Mouse (Mus musculus): ENCODE results near the gene Fuk. TPM values are rescaled to one million over a fixed set of nuclear protein-coding genes. Genes with fewer than 3 reads are reported as not detected.
"Not testable (repeated sequence)": the region's sequence is repeated elsewhere in the genome, so short reads cannot be mapped to it uniquely, and the experiment has no call there.

The Fuk gene
- total RNA-seq, 2 experiments from 2014 or later: 18.8 to 18.9 TPM

DNA sequence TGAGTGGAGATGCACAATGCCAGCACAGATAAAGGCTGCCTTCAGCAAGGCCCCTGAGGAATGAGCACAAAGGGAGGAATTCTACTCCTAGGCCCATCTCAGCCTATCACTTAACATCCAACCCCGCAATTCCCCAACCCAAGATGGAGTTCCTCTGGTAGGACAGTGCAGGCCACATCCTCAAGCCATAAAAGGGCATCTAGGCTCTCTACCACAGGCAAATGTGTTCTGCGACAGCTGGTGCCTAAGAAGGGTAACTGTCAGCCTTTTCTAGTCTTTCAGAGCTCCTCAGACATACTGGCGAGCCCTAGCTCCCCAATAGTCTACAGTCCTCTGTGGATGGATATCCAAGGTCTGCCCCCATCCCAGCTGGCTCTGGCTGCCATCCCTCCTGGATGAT, 15.7 kb downstream of the Fuk start:
- DNase-seq (ENCODE audit: low spot score in 2 of 2): no peak

DNA sequence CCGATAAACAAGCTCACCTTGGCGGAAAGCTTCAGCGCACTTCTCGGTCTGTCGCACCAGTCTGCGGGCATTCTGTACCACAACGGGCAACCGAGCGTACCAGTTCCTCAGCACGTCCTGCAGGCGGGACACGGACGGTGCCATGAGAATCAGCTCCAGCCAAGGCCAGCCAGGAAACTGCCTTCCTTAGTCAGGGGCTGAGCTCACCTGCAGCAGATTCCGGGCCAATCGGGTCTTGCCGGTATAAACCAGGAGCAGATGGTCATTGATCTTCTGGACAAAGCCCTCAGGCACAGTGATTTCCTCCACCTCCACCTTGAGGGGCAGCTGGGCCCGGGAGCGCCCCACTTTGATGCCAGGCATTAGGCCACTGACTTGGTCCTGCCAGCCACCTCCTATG, 18.5 kb downstream of the Fuk start:
- no peak for DNase-seq (ENCODE audit: low spot score in 2 of 2)

DNA sequence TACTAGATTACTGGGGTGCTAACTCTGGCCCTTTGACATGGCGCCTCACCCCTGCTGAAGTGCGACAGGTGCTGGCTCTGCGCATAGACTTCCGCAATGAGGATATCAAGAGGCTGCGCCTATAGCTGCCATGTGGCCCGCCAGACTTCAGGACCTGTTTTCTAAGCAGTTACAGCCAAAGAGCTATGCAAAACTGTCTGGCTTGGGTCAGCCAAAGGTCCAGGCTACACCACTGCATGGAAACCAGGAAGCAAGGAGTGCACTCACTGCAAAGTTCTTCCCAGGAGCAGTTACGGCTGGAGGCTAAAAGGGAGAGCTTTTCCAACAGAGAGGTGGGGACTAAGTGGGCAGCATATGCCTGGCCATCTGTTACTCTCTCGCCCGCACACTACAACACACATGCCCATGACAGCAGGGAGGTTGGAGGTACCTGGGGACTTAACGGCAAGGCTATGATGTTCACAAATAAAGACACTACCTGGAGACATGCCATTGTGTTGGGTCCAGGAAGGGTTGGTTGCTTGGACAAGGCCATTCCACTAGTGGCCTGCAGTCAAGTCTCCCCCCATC, 20.5 kb downstream of the Fuk start:
- DNase-seq (ENCODE audit: low spot score in 2 of 2): peak; percentile 43 to 59

DNA sequence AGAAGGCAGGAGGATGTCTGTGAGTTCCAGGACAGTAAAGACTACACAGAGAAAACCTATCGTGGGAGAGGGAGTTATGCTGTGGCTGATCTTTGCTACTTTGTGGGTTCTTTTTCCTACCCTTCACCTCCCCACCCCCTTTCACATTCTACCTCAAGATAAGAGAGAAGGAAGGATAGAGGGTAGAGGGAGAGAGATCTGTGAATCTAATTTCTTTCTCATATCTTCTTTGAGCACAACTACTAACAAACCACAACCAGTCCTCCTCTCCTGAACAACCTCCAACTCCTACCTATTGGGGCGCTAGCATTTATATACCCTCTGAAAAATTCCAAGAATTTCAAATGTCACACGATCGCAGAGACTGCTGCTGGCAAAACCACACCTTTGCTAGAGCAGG, 24.4 kb downstream of the Fuk start:
- no peak for DNase-seq (ENCODE audit: low spot score in 2 of 2)

DNA sequence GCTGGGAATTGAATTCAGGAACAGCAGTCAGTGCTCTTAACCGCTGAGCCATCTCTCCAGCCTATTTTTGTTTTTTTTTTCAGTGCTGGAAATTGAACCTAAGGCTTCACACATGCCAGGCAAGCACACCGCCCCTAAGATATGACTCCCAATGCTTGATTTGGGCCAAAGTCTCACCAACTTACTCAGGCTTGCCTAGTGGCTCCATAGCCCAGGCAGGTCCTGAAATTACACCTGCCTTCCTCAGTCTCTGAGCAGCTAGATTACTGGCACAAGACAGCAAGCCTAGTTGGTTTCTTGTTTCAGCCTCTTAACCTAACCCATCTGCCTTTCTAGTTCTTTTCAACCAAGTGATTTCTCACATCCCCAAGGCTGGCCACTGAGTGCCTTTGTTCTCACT, 31.8 kb downstream of the Fuk start:
- no peak for DNase-seq (ENCODE audit: low spot score in 2 of 2)

DNA sequence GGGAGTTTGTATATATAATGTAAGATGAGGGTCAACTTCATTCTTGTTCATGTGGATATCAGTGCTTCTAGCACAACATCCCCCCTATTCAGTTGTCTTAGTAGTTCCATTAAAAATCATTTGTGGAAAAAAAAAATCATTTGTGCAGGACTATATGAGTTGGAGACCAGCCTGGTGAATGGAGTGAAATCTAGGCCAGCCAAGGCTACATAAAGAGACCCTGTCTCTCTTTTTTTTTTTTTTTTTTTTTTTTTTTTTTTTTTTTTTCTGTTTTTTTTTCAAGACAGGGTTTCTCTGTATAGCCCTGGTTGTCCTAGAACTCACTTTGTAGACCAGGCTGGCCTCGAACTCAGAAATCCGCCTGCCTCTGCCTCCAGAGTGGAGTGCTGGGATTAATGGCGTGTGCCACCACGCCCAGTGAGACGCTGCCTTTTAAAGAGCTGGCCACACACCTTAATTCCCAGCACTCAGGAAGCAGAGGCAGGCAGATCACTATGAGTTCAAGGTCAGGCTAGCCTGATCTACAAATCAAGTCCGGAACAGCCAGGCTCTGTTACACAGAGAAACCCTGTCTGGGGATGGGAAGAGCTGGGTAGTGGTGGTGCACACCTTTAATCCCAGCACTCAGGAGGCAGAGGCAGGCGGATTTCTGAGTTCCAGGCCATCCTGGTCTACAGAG, 40.8 kb downstream of the Fuk start:
- DNase-seq (ENCODE audit: low spot score in 2 of 2): not testable (repeated sequence)

DNA sequence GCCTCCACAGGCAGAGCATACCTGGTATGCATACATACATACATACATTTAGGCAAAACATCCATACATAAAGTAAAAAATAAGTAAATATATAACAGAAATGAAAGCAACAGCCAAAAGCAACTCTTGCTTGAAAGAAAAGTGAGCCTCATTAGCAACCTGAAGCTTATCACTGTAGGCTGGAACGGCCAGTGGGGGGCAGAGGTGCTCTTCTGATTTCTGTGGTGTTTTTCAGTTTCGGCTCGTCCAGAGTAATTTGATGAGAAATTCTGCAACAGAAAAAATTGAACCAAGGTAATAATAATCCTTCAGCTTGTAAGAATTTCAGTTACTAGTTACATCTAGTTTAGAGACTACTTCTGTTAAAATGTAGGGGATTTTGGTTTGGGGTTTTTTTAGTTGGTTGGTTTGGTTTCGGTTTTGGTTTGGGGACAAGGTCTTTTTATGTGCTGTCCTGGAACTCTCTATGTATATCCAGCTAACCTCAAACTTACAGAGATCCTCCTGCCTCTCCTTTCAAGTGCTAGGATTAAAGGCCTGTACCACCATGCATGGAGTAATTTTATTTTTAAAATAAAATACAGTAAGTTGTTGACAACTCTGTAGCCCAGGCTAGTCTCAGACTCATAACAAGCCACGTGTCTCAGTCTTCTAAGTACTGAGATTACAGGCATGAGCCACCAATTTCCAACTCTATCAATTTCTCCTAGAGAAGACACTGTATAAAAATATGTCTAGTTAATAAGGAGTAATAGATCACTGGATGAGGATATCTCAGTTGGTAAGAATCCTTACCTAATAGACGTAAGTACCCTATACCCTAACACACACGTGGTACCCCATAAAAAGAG, 42.4 kb downstream of the Fuk start:
- no peak for DNase-seq (ENCODE audit: low spot score in 2 of 2)

DNA sequence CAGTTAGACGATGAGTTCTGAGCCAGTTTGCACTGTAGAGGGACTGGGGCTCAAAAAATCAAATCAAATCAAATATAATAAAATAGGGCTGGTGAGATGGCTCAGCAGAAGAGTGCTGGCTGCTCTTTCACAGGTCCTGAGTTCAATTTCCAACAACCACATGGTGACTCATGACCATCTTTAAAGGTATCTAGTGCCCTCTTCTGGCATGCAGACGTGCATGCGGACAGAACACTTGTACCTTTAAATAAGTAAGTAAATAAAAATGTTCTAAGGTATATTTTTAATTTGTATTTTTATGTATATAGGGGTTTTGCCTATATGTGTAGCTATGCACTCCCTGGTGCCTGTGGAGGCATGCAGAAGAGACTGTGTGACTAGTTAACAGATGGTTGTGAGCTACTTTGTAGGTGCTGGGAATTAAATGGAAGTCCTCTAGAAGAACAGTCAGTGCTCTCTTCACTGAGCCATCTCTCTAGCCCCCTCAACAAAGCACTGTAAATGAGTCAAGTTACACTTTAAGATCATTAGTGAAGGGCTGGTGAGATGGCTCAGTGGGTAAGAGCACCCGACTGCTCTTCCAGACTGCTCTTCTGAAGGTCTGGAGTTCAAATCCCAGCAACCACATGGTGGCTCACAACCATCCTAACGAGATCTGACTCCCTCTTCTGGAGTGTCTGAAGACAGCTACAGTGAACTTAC, 45.4 kb downstream of the Fuk start:
- no peak for DNase-seq (ENCODE audit: low spot score in 2 of 2)

DNA sequence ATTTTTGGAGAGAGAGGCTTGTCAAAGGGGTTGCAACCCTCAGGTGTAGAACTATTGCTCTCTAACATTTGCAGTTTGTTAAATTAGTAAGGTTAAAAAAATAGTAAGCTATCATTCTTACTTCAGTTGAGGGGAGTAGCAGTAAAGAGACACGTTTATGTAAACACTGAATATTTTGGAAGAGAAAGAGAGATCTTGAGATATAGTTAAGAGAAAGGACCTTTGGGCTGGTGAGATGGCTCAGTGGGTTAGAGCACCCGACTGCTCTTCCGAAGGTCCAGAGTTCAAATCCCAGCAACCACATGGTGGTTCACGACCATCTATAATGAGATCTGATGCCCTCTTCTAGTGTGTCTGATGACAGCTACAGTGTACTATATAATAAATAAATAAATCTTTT, 46.2 kb downstream of the Fuk start:
- not testable (repeated sequence) for DNase-seq (ENCODE audit: low spot score in 2 of 2)

DNA sequence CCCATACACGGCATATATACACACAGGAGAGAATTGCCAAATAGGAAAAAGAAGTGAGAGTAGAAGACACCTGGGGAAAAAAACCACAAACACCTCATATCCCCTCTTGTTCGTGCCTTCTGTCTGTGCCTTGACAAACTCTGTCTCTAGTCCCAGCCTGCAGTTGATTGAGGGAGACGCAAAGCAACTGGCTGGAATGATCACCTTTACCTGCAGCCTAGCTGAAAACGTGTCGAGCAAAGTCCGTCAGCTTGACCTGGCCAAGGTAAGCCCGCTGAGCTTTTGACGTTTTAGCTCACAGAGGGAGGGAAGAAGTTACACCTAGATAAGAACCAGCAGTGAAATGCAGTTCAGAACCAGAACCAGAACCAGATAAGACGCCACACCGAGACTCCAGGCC, 51.1 kb downstream of the Fuk start:
- no peak for DNase-seq (ENCODE audit: low spot score in 2 of 2)

DNA sequence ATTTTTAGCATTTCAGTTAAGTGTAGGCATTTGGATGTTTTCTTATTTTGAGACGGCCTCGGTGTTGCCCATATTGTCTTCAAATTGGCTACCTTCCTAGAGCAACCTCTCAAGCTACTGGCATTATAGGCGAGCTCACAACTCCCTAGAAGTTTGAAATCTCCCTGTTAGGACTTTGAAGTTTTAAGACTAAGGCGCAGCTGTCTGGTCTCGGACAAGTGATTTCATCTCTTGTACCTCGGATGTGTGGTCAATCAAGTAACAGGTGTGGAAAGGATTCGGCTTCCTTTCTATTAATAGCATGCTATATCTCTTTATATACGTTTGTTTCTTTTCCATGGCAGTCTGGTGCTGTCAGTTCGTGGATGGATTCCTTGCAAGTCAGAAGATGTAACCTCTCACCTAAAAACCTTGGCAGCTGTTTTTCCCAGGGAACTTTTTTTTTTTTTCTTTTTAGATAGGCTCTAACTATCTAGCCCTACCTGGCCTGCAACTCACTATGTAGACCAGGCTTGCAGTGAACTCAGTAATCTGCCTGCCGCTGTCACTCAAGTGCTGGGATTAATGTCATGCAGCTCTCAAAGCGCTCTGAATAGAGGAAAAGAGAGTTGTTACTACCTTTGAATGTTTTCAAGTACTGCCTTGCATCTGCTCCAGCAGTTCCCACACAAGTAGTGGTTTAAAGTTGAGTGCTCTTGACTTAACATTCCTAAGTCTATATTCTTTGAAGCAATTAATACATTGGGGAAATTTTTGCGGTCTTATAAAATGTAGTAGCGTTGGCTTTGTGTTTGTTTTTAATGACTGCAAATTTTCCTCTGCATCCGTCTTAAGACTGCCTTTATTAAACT, 54.4 kb downstream of the Fuk start:
- DNase-seq (ENCODE audit: low spot score in 2 of 2): no peak

DNA sequence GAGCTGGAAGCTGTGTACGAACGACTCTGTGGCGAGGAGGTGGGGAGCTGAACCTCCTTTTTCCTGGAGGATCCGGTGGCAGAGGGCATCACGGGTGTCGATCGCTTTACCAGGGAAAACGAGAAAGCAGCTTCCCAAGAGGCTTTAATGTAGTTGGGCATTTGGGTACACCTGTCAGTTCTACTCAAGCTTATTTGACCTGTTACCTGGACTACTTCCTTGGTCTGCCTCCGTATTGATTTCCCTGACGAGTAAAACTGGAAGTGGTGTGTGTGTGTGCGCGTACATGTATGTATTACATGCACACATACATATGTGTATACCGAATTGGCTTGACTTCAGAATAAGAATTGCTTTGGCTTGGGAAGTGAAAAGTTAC, 55.1 kb downstream of the Fuk start:
- no peak for DNase-seq (ENCODE audit: low spot score in 2 of 2)

DNA sequence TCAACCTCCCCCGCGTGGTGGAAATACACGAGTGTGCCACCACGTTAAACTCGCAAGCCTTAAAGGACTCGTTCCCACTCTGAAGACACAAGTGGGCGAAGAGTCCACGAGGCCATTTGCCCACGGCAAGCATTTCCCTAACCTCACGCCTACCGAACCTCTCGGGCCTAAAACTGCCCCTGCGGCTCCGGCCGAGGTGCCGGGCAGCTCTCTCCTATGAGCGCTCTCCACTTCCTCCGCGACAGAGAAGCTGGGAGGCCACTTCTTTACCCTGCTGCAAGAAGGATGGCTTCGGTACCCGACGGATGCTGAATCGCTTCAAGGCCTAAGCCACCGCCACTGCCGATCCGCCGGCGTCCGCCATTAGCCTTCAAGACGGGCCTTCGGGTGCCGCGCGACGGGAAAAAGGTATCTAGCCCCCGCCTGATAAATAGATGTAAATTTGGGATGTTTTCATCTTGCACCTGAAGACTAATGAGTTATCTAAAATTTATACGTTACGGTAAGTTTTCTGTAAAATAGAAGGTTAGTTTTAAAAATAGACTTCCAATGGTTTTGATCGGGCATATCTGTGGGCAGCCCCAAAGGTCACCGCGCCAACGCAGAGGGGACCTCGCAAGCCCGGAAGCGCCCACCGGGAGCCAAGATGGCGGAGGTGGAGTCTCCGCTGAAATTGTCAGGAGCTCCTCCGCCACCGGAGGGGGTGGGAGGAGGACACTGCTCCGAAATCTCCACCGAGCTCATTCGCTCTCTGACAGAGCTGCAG, 55.7 kb downstream of the Fuk start, which contains the start of the genes Cog4 and Sf3b3:
Cog4 (plus strand) TSS at position 196 of the 766 bp plus-strand sequence.
Sf3b3 (minus strand) TSS at position 383 of the 766 bp plus-strand sequence.
- peak; percentile 83 to 89 for DNase-seq (ENCODE audit: low spot score in 2 of 2)

DNA sequence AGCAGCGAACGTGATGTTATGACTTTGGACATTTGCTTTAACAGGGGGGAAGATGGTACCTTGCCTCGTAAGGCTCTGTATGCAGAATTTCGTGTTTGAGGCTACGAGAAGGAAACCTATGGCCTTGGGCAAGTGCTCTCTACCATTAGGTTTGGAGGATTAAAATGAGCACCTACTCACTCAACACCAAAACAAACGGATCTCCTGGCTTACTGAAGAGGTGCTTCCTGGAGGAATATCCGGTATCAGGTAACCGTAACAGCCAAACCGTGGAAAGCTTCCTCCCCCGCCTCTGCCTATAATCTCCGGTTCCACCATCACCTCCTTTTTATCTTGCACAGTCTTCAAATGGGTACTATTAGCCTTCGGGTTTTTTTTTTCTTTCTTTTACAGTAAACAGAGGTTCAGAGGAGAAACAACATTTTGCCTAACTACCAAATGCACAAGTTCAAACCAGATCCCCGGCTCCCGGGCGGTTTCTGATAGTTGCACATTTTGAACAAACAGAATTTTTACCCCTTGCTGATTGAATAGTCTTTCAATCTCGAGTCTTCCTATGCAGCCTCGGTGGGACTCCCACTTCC, 56.4 kb downstream of the Fuk start:
- DNase-seq (ENCODE audit: low spot score in 2 of 2): no peak

DNA sequence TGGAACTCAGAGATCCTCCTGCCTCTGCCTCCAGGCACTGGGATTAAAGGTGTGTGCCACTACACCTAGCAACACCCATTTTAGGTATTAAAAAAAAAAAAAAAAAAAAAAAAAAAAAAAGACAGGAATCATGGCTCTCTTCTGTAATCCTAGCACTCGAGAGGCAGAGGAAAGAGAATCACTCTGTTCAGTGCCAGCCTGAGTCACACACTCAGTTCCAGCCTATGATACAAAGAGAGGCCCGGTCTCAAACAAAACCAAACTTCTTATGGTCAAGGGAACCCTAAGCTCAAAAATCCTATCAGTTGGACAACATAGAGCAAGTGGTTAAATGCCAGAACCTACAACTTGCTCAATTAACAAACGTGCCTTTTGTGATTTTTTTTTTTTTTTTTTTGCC, 57.3 kb downstream of the Fuk start:
- no peak for DNase-seq (ENCODE audit: low spot score in 2 of 2)

DNA sequence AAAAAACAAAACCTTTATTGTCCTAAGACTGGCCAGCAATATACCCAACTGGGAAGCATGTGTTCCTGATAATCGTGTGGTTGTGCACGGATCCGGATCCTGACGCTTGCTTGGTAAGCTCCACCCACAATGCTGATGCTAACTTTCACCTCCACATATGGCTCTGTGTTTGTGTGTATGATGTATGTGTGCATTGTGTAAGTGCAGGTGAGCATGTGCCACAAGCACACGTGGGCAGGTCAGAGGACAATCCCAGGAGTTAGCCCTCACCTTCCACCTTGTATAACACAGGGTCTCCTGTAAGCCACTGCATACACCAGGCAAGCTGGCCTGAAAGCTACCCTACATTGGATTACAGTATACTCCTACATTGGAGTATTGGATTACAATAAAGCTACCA, 59.1 kb downstream of the Fuk start:
- DNase-seq (ENCODE audit: low spot score in 2 of 2): no peak

DNA sequence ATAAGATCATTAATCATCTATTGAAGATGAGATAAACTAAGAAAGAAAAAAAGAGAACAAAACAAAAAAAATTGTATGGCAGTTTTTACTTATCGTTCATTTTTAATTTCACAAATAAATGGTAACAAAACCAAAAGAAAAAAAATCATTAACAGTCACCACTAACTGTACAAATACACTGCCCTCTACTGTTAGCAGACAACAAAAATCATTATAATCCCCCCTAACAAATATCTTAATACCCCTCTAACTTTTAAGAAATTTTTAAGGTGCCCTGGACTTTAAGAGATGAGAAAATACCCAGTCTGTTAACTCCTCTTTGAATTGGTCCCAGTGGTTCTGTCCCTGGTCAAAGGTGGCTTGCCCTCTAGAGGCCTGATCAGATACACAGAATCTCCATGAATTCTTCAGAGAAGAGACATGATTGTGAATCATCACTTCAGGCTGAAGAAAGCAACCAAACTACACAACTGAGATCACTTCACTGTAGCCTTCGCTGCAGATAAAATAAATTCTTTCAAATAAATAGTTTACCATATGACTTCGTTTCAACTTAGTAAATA, 60.2 kb downstream of the Fuk start:
- no peak for DNase-seq (ENCODE audit: low spot score in 2 of 2)
